Comparison of ENCODE assay signal across 8 mouse cellular contexts in the genomic region with DNA sequence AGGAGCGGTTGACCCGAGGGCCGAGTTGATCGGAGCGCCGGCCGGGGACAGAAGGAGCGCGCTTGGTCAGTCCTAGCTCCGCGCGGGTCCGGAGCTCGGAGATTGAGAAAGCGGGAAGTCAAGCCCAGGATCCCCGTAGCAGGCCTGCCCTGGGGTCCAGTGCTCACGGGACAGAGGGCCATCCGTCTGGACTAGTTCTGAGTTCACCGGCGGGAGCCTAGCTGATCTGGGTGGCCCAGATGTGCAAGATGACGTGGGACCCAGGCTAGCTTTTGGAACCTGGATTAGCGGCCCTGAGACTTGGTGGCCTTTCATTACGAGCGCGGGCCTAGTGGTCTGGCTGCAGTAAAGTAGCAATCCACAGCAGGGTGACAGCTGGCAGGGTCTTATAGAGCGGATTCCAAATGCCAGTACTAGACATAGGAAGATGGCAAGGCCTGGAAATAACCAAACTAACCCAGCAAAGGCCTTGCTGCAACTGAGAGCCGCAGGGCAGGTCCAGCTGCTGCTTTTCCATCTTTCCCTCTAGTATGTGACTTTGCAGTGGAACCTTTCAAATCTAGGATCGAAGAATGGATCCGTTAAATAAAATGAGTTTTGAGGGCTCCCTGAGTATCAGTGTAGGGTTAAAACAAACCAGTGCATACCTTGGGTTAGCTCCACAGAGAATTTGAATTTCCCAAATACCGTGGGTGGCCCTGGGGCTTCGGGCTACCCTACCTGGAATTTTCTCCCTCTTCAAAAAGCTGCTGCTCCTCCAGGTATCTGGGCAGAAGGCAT. TPM values are rescaled to one million over a fixed set of nuclear protein-coding genes. Genes with fewer than 3 reads are reported as not detected.
DNase-seq lines count a peak whose midpoint lies in the region; ATAC-seq and TF ChIP-seq lines count a peak whose summit lies in the region.

No protein-coding gene starts in this region.

- H3K9me3 ChIP-seq in kidney, postnatal 0 days (replicated peaks; ENCODE audit: low read length): no peaks in the 10 kb centered on the region
- no peaks in the 10 kb centered on the region for H3K9me3 ChIP-seq in hindbrain, embryonic 13.5 days
- H3K9me3 ChIP-seq in midbrain, embryonic 11.5 days (ENCODE audit: control insufficient read depth, low read length): no peaks in the 10 kb centered on the region

- no peak for TF ChIP-seq CTCF in kidney, postnatal 0 days (IDR thresholded peaks at IDR 0.05; ENCODE audit: low read depth)

- H3K27ac ChIP-seq in kidney, postnatal 0 days: no peak overlapping the region
- H3K27ac ChIP-seq in hindbrain, embryonic 13.5 days: no peak overlapping the region
- H3K27ac ChIP-seq in midbrain, embryonic 11.5 days (ENCODE audit: low read depth, low read length): no peak overlapping the region

- peak overlapping the region; percentile 71 for H3K4me3 ChIP-seq in kidney, postnatal 0 days (replicated peaks; ENCODE audit: low read depth, low read length)
- peak overlapping the region; percentile 49 for H3K4me3 ChIP-seq in hindbrain, embryonic 13.5 days
- H3K4me3 ChIP-seq in midbrain, embryonic 11.5 days (ENCODE audit: low read depth, low read length): peak overlapping the region; percentile 51

- H3K36me3 ChIP-seq in kidney, postnatal 0 days (ENCODE audit: insufficient read depth, low read length): no peaks in the 10 kb centered on the region
- no peaks in the 10 kb centered on the region for H3K36me3 ChIP-seq in hindbrain, embryonic 13.5 days
- no peaks in the 10 kb centered on the region for H3K36me3 ChIP-seq in midbrain, embryonic 11.5 days (ENCODE audit: control insufficient read depth, insufficient read depth, low read length)

- 5% methylated on average over 31 of the region's 31 CpGs for WGBS in kidney, postnatal 0 days
- 2% methylated on average over 31 of the region's 31 CpGs for WGBS in hindbrain, embryonic 13.5 days
- 2% methylated on average over 31 of the region's 31 CpGs for WGBS in midbrain, embryonic 11.5 days

- H3K4me1 ChIP-seq in kidney, postnatal 0 days (replicated peaks; ENCODE audit: insufficient read depth, low read length): no peaks in the 10 kb centered on the region
- peaks cover 17% of the 10 kb centered on the region for H3K4me1 ChIP-seq in hindbrain, embryonic 13.5 days (replicated peaks)
- peaks cover 10% of the 10 kb centered on the region for H3K4me1 ChIP-seq in midbrain, embryonic 11.5 days (ENCODE audit: control insufficient read depth, insufficient read depth, low read length)

- H3K4me2 ChIP-seq in kidney, postnatal 0 days (ENCODE audit: low read length): peak overlapping the region; percentile 96
- peak overlapping the region; percentile 69 for H3K4me2 ChIP-seq in hindbrain, embryonic 13.5 days
- H3K4me2 ChIP-seq in midbrain, embryonic 11.5 days: peak overlapping the region; percentile 93

- H3K27me3 ChIP-seq in kidney, postnatal 0 days (ENCODE audit: insufficient read depth, low read length): peaks cover 68% of the 10 kb centered on the region
- peaks cover 92% of the 10 kb centered on the region for H3K27me3 ChIP-seq in hindbrain, embryonic 13.5 days
- peaks cover 89% of the 10 kb centered on the region for H3K27me3 ChIP-seq in midbrain, embryonic 11.5 days (ENCODE audit: control insufficient read depth, insufficient read depth, low read length)

- peak; percentile 26; the same call in 1 of the 2 replicates for ATAC-seq in kidney, postnatal 0 days (replicated peaks; ENCODE audit: low FRiP score, low read depth)
- ATAC-seq in common myeloid progenitor, adult 5-6 weeks (replicated peaks; ENCODE audit: low read depth, poor library complexity, severe bottlenecking): peak; percentile 23
- ATAC-seq in hindbrain, embryonic 13.5 days (ENCODE audit: low FRiP score): peak; percentile 55
- ATAC-seq in midbrain, embryonic 11.5 days (ENCODE audit: low FRiP score): peak; percentile 60

- peak overlapping the region; percentile 36 for H3K9ac ChIP-seq in kidney, postnatal 0 days (ENCODE audit: low read depth, low read length)
- H3K9ac ChIP-seq in hindbrain, embryonic 13.5 days: 0 out of 2 replicates have a peak overlapping the region, but pooled peaks have one; percentile 53
- peak overlapping the region; percentile 43; the same call in 1 of the 2 replicates for H3K9ac ChIP-seq in midbrain, embryonic 11.5 days (ENCODE audit: low read length)

- no peak for DNase-seq in kidney, postnatal 0 days (ENCODE audit: low spot score)
- no peak for DNase-seq in kidney, adult 9 months
- DNase-seq in midbrain, embryonic 11.5 days (ENCODE audit: low spot score, missing footprints): peak; percentile 96
- DNase-seq in layer of hippocampus, postnatal 25 days (ENCODE audit: extremely low spot score in 1 of 2, low spot score in 1 of 2): no peak
- DNase-seq in layer of hippocampus, adult 18-20 months (ENCODE audit: low spot score in 2 of 2): no peak
- no peak for DNase-seq in right cerebral cortex, adult 2 months (ENCODE audit: low spot score in 2 of 2)

RNA-seq across cellular contexts. Expression of a gene that starts 1.2 kb away (rescaled TPM):
- polyA plus RNA-seq in kidney, postnatal 0 days (2015; fragmentation: Nextera tagmentation; extraction: Ambion mirVana): not detected in 2 replicates
- total RNA-seq in common myeloid progenitor, adult 5-6 weeks (2017): not detected in 2 replicates
- polyA plus RNA-seq in hindbrain, embryonic 13.5 days (2015; fragmentation: Nextera tagmentation; extraction: Ambion mirVana): not detected in 2 replicates
- polyA plus RNA-seq in midbrain, embryonic 11.5 days (2014; fragmentation: Nextera tagmentation; extraction: Ambion mirVana): not detected in 2 replicates
- total RNA-seq in layer of hippocampus, postnatal 25 days (2021): under 1 TPM; 0.42 to 0.56 TPM
- under 1 TPM; 0.38 to 0.64 TPM for total RNA-seq in layer of hippocampus, adult 18-20 months (2021)

RNA-seq across cellular contexts. Expression of a gene that starts 15.2 kb away (rescaled TPM):
- 3.3 and 4.9 TPM in 2 replicates for polyA plus RNA-seq in kidney, postnatal 0 days (2015; fragmentation: Nextera tagmentation; extraction: Ambion mirVana)
- not detected in 2 replicates for total RNA-seq in common myeloid progenitor, adult 5-6 weeks (2017)
- 0.86 and 1.2 TPM in 2 replicates for polyA plus RNA-seq in hindbrain, embryonic 13.5 days (2015; fragmentation: Nextera tagmentation; extraction: Ambion mirVana)
- polyA plus RNA-seq in midbrain, embryonic 11.5 days (2014; fragmentation: Nextera tagmentation; extraction: Ambion mirVana): 0.15 TPM in 1 of 2 replicates, not detected in the other
- 1 to 10 TPM; 1.2 to 1.9 TPM for total RNA-seq in layer of hippocampus, postnatal 25 days (2021)
- 1 to 10 TPM; 1.2 TPM for total RNA-seq in layer of hippocampus, adult 18-20 months (2021)
